Mouse (Mus musculus): ENCODE measurements around the gene Mob1a.

GRCm38 (mm10) chr6:83309017-83309416, 16.8 kb upstream of the Mob1a start:
- TF ChIP-seq CTCF (IDR thresholded peaks at IDR 0.05; ENCODE audit: extremely low read depth, insufficient read length, insufficient replicate concordance, low read depth, low read length) (no peak), POLR2A (IDR thresholded peaks at IDR 0.05; ENCODE audit: low read depth, low read length) (no peak)
